Mouse (Mus musculus) kidney, adult 11 months (tissue): ENCODE measurements around the gene Tmem44.

Experiments
- DNase-seq: peaks from one replicate; pipeline ENCODE4 v3.0.0; 2022

Gene Tmem44

GRCm38 (mm10) chr16:30550748-30551192 lies at the start of gene Tmem44:
Tmem44 (minus strand) TSS chr16:30550842.
- no peak for DNase-seq

GRCm38 (mm10) chr16:30599491-30600268 lies 49.0 kb upstream of the Tmem44 start, which contains the start of gene Fam43a:
Fam43a (plus strand) TSS chr16:30599723.
- peak; percentile 92 for DNase-seq

DNA sequence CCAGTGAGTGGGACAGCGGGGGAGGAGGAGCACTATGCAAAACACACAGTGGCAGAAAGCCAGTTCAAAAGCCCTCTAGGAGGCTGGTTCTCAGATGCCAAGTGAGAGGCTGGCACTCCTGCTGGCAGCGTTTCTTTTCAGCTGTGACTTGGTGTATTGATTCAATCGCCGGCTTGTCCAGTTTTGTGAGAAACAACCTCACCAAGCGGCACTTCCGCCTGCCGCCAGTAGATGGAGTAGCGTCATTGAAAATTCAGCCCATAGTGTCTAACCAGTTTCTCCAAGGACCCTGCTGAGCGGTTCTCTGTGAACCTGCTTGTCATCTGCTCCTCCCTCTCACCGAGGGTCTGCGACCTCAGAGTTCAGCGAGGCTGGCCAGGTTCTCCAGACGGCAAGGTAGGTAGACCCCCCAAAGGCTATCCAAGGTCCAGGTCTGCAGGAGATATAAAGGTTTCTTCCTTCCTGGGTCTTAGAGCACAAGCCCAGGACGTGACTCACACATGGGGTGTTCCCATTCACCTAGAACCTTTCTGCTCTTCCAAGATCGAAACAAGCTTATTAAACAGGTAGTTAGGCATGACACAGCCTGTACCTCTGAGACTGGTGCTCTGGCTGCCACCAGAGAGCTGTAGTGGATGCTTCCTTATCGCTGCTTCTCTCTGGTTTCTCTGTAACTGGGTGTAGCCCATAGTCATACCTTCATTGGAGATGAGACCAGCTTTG lies 46.5 kb upstream of the Tmem44 start:
- peak; percentile 89 for DNase-seq

GRCm38 (mm10) chr16:30595835-30596557 lies 45.4 kb upstream of the Tmem44 start:
- no peak for DNase-seq

DNA sequence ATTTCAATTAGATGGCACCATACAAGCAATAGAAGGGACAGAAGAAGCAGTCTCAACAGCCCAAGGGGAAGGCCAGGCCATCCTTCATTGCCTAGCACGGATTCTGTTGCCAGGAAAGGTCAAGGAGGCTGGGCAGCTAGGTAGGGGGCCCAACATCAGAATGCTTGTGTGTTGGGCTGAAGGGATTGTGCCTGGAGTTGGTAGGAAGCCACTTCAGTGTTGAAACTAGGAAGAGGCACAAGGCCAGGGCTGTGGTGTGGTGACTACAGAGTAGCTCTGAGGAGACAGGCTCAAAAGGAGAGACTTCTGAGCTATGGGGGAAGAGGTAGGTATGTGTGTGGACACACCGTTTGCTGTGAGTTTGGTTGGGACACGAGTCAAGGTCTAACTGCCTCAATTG lies 44.7 kb upstream of the Tmem44 start:
- DNase-seq: no peak

DNA sequence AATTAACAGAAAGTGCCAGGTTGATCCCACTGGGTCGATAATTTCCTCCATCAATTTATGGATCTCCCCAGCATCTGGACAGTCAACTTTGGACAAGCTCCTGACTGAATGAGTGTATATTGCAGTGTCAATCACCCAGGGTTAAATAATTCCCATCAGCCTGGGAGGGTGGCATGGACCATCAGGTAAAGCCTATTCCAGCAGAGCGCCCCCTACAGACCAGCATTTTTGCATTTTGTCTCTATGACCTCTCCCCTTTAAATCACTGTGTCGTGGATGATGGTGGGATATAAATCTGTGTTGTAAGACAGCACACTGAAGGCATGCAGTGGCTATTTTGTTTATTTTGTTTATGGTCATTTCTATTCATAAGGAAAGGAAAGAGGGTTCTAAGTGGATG lies 41.3 kb upstream of the Tmem44 start:
- DNase-seq: no peak

DNA sequence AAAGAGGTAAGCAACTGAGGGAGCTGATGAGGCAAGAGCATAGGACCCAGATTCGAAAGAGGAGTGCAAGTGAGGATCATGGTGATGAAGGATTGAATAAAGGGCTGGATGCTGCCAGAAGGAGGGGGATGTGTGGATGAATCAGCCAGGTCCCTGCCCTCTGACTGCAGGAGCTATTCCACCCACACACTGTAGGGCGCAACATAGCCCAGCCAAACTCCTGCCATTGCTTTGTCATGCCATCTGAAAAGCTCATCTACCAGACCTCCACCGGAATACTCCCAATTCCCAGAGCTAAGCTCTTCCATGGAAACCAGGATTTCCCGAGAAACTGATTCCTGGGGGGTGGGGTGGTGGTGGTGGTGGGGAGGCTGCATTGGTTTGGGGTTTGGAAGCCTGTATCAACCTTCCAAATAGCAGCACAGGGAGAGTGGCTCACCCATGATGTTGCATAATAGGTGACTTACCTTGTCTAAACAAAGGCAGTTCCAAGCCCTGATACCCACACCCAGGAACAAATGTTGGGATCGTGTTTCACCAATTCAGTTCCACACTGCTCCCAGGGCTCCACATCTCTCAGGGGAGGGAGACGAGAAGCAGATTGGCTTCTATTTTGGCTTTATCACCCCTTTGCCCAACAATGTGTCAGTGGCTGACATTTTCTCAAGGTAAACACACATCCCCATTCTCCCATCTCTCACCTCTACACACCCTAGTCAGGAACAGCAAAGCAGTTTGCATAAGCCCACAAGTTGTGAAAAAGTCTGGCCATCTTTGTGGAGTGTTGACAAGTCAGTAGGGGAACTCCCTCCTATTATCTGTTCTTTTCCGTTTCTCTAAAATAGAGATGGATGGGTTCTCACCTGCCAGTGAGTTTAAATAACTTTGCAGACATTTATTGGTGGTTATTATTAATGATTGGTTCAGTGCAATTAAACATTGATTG lies 39.9 kb upstream of the Tmem44 start:
- no peak for DNase-seq

DNA sequence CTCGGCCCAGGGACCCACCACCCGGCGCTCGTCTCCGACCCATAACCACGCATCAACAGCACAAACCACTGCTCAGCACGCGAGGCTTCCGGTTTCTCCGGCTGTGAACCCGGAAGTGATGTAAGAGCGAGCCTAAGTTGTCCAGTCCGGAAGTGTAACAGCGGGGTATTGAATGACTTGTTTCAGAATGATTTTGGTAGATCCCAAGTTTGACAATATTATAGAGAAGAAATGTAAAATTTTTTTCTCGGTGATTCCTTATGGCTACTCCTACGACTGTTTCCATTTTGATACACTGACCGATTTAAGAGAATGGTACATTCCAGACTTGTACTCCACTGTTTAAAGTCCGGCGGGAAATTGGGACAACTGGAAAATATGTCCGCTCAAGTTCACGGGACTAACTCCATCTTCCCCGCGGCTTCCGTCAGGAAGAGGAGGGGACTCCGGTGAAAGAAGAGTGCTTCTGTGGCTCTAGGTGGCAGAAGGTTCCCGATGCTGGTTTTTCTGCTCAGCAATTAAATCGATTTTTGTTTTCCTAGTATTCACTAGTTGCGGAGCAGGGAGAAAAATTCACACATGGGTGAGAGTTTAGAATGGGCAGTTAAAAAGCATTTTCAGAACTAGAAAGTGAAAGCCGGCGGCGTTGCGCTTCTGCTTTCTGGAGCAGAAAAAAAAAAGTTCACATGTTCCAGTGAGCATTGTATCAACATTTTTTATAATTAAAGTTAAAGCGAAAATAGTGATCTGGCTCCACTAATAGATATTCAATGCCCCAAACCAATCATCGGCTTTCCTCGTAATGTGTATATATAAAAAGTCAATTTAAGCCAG lies 37.1 kb upstream of the Tmem44 start, which contains the start of gene Lsg1:
Gene Lsg1, minus strand, starts transcription at position 99 of the 834 bp plus-strand sequence.
- peak; percentile 83 for DNase-seq

- no peak for DNase-seq
These were observed 36.4 kb upstream of the Tmem44 start for GRCm38 (mm10) chr16:30586935-30587493.

- DNase-seq: no peak
These were observed 30.1 kb upstream of the Tmem44 start for GRCm38 (mm10) chr16:30580765-30581164.

GRCm38 (mm10) chr16:30576392-30576791 lies 25.8 kb upstream of the Tmem44 start:
- DNase-seq: no peak

DNA sequence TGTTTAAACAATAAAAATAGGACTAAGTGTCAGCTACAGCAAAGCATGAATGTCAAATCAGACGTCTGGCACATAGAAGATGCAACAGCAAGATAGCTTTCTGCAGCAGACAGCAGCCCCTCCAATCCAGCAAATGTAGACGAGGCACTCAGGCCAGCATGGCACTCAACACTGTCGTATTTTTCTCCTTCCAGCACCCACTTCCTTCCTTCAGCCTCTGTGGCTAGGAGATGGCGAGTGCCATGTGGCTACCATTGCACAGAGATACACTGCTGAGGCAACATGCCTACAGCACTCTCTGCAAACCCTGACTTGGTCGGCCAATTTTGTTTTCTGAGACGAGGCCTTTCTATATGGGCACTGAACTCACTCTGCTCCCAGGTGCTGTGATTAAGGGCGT lies 25.2 kb upstream of the Tmem44 start:
- DNase-seq: no peak

DNA sequence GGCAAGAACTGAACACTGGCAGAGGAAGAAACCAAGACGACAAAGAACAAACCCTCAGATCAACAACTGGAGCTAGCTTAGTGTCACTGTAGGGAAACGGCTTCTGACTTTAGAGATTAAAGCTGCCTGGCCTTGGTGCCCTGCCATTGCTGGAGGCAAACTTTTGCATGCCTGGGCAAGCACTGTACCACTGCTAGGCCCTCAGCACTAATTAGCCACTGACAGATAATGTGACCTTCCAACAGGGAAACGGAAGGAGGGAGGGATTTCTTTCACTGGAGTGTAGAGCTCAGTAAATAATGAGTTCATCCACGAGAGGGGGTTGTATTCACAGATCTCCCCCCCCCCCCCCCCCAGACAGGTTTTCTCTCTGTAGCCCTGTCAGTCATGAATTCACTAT lies 21.6 kb upstream of the Tmem44 start:
- DNase-seq: no peak

- no peak for DNase-seq
These were observed 20.7 kb upstream of the Tmem44 start for GRCm38 (mm10) chr16:30571378-30571777.

DNA sequence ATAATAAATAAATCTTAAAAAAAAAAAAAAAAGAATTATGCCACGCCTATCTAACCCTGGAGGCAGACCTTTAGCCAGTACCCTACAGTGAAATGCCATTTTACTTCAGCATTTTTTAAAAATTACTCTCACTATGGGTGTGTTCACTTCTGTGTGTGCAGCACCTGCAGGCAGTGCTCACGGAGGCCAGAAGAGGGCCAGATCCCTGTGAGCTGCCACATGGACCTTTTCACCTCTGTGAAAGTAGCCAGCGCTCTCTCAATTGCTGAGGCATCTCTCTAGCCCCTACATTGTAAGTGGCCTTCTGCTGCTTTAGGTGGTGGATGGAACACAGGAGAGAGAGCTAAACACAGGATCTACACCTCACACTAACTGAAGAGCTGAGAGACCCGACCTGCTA lies 19.5 kb upstream of the Tmem44 start:
- DNase-seq: no peak

- no peak for DNase-seq
These were observed 15.0 kb upstream of the Tmem44 start for GRCm38 (mm10) chr16:30565631-30566030.

DNA sequence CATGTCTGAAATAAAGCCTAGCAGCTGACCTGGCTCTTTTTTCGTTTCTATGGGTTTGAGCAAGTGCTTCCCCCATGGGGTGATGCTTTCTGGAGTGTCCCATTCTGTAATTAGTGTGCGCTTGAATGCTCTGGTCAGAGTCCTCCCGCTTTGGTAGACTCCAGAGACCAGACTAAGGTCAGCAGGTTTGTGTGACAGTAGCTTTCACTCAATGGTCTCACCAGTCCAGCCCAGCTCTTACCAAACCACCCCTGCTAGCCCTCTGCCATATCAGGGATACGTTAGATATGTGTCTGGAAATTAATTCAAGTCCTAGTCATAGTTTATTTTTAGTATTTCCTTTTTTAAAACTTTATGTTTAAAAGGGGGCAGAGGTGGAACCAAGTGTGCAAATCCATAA lies 10.0 kb upstream of the Tmem44 start:
- DNase-seq: no peak

DNA sequence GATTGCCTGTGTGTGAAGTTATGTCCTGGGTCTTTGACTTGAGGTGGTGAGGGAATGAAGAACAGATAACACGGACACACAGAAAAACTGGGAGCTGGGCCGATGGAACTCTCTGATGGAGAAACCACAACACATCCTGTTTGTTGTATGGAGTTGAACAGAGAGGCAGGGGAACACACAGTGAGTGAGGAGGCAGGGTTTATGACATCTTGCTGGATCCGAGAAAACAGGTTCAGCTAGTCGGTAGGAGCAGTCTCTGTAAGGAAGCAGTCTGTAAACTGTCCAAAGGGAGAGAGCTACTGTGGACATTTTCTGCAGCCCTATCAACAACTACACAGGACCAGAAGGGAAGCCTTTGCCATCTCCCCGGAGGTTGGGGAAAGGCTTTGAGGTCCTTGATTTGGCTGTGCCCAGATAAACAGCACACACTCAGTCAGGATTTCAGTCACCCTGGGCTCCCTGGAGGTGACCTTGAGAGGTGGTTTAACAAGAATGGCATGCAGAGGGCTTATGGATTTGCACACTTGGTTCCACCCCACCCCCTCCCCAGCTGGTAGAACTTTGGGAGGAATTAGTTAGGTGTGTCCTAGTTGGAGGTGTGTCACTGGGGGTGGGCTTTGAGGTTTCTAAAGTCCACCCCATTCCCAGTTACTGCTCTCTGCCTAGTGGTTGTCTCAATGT lies 8.8 kb upstream of the Tmem44 start:
- peak; percentile 10 for DNase-seq

- no peak for DNase-seq
These were observed 3.5 kb upstream of the Tmem44 start for GRCm38 (mm10) chr16:30554109-30554508.

GRCm38 (mm10) chr16:30552621-30553338 lies 2.1 kb upstream of the Tmem44 start:
- peak; percentile 89 for DNase-seq
